Comparison of ENCODE assay signal across 8 mouse cellular contexts in the genomic region with DNA sequence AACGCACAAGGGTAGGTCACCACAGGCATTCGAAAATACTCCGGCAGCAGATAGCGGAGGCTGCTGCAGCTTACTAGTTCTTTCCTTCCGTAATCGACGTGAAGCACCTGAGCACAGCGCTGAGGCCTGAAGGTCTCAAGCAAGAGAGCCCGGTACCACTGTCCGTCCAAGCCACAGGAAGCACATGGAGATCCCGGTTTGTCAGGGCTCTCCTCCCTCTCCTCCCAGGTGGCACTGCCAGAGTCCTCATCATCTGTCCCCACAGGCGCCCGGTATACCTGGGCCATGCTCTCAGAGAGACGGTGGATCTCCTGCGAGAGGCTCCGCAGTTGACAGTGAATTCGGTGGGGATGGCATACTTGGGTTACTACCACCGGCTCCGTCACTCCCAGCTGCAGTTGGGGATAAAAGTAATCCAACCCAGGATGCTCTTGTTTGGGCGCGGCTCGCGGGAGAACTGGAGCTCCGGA. TPM values are rescaled to one million over a fixed set of nuclear protein-coding genes. Genes with fewer than 3 reads are reported as not detected.
DNase-seq lines count a peak whose midpoint lies in the region; ATAC-seq lines count a peak whose summit lies in the region.

No protein-coding gene starts in this region.

- no peak for ATAC-seq in liver, embryonic 11.5 days (replicated peaks; ENCODE audit: low FRiP score)
- ATAC-seq in forebrain, embryonic 14.5 days, result 0 out of 2 replicates have a peak, but pooled peaks have one; percentile 6
- no peak for ATAC-seq in limb, embryonic 12.5 days (ENCODE audit: insufficient number of reproducible peaks, insufficient read depth, low FRiP score, low TSS enrichment, low read depth)
- peak; percentile 36; the same call in 1 of the 2 replicates for ATAC-seq in neural tube, embryonic 14.5 days (ENCODE audit: low read depth)

- 27% methylated on average over 24 of the region's 24 CpGs for WGBS in liver, embryonic 11.5 days
- WGBS in forebrain, embryonic 14.5 days, result 26% methylated on average over 24 of the region's 24 CpGs
- WGBS in limb, embryonic 12.5 days, result 18% methylated on average over 24 of the region's 24 CpGs
- 20% methylated on average over 24 of the region's 24 CpGs for WGBS in neural tube, embryonic 14.5 days

- no peak overlapping the region for H3K9ac ChIP-seq in liver, embryonic 11.5 days (ENCODE audit: low read depth, low read length)
- H3K9ac ChIP-seq in forebrain, embryonic 14.5 days (ENCODE audit: low read length), result peak overlapping the region; percentile 56
- H3K9ac ChIP-seq in limb, embryonic 12.5 days (replicated peaks), result peak overlapping the region; percentile 51; the same call in 1 of the 2 replicates
- no peak overlapping the region for H3K9ac ChIP-seq in neural tube, embryonic 14.5 days (replicated peaks; ENCODE audit: low read depth, low read length)

- DNase-seq in liver, embryonic 11.5 days (ENCODE audit: low spot score), result peak; percentile 35
- no peak for DNase-seq in liver
- no peak for DNase-seq in forebrain, embryonic 14.5 days (ENCODE audit: low spot score)
- no peak for DNase-seq in thymus, postnatal 4 days
- no peak for DNase-seq in adrenal gland, adult 2 months
- no peak for DNase-seq in cerebellum, adult 11 months

- H3K4me1 ChIP-seq in liver, embryonic 11.5 days (replicated peaks; ENCODE audit: control insufficient read depth, insufficient read depth, low read length), result no peaks in the 10 kb centered on the region; the same call in 1 of the 2 replicates
- H3K4me1 ChIP-seq in forebrain, embryonic 14.5 days (ENCODE audit: control insufficient read depth, insufficient read depth, low read length), result peaks cover 6% of the 10 kb centered on the region; the same call in 1 of the 2 replicates
- H3K4me1 ChIP-seq in limb, embryonic 12.5 days (replicated peaks), result peaks cover 15% of the 10 kb centered on the region
- H3K4me1 ChIP-seq in neural tube, embryonic 14.5 days (ENCODE audit: control insufficient read depth, insufficient read depth, low read length), result peaks cover 6% of the 10 kb centered on the region; the same call in 1 of the 2 replicates

- peaks cover 45% of the 10 kb centered on the region for H3K27me3 ChIP-seq in liver, embryonic 11.5 days (replicated peaks; ENCODE audit: control insufficient read depth, insufficient read depth, low read length)
- peaks cover 28% of the 10 kb centered on the region for H3K27me3 ChIP-seq in forebrain, embryonic 14.5 days (replicated peaks; ENCODE audit: control insufficient read depth, insufficient read depth, low read length)
- H3K27me3 ChIP-seq in limb, embryonic 12.5 days, result peaks cover 54% of the 10 kb centered on the region
- H3K27me3 ChIP-seq in neural tube, embryonic 14.5 days (ENCODE audit: control insufficient read depth, insufficient read depth, low read length), result peaks cover 15% of the 10 kb centered on the region; the same call in 1 of the 2 replicates

- no peak overlapping the region for H3K27ac ChIP-seq in liver, embryonic 11.5 days (ENCODE audit: low read depth, low read length)
- H3K27ac ChIP-seq in forebrain, embryonic 14.5 days (ENCODE audit: low read depth, low read length), result no peak overlapping the region
- no peak overlapping the region for H3K27ac ChIP-seq in limb, embryonic 12.5 days
- no peak overlapping the region for H3K27ac ChIP-seq in neural tube, embryonic 14.5 days (ENCODE audit: low read depth, low read length)

- peak overlapping the region; percentile 68 for H3K4me2 ChIP-seq in liver, embryonic 11.5 days
- peak overlapping the region; percentile 84 for H3K4me2 ChIP-seq in forebrain, embryonic 14.5 days (ENCODE audit: low read length)
- peak overlapping the region; percentile 84 for H3K4me2 ChIP-seq in limb, embryonic 12.5 days
- H3K4me2 ChIP-seq in neural tube, embryonic 14.5 days (ENCODE audit: low read depth, low read length), result peak overlapping the region; percentile 84

- H3K9me3 ChIP-seq in liver, embryonic 11.5 days (ENCODE audit: control insufficient read depth, low read length), result no peaks in the 10 kb centered on the region
- no peaks in the 10 kb centered on the region for H3K9me3 ChIP-seq in forebrain, embryonic 14.5 days (replicated peaks; ENCODE audit: control insufficient read depth, low read length)
- peaks cover 7% of the 10 kb centered on the region; the same call in 1 of the 2 replicates for H3K9me3 ChIP-seq in limb, embryonic 12.5 days
- no peaks in the 10 kb centered on the region; the same call in 1 of the 2 replicates for H3K9me3 ChIP-seq in neural tube, embryonic 14.5 days (ENCODE audit: control insufficient read depth, low read length)

- peak overlapping the region; percentile 34 for H3K4me3 ChIP-seq in liver, embryonic 11.5 days (ENCODE audit: low read depth, low read length)
- H3K4me3 ChIP-seq in forebrain, embryonic 14.5 days (ENCODE audit: low read depth, low read length), result peak overlapping the region; percentile 40
- peak overlapping the region; percentile 46 for H3K4me3 ChIP-seq in limb, embryonic 12.5 days (replicated peaks)
- peak overlapping the region; percentile 44 for H3K4me3 ChIP-seq in neural tube, embryonic 14.5 days (ENCODE audit: low read depth, low read length)

- H3K36me3 ChIP-seq in liver, embryonic 11.5 days (ENCODE audit: control insufficient read depth, insufficient read depth, low read length), result no peaks in the 10 kb centered on the region
- H3K36me3 ChIP-seq in forebrain, embryonic 14.5 days (ENCODE audit: control insufficient read depth, insufficient read depth, low read length), result no peaks in the 10 kb centered on the region
- H3K36me3 ChIP-seq in limb, embryonic 12.5 days, result no peaks in the 10 kb centered on the region
- H3K36me3 ChIP-seq in neural tube, embryonic 14.5 days (ENCODE audit: control insufficient read depth, insufficient read depth, low read length), result no peaks in the 10 kb centered on the region

RNA-seq across cellular contexts. Expression of a gene that starts 1.0 kb away (rescaled TPM):
- polyA plus RNA-seq in liver, embryonic 11.5 days (2014; fragmentation: Nextera tagmentation; extraction: Ambion mirVana), result 0.15 TPM in 1 of 2 replicates, not detected in the other
- 0.11 and 0.16 TPM in 2 replicates for polyA plus RNA-seq in forebrain, embryonic 14.5 days (2014; fragmentation: Nextera tagmentation; extraction: Ambion mirVana)
- polyA plus RNA-seq in limb, embryonic 12.5 days (2016; fragmentation: Nextera tagmentation; extraction: Ambion mirVana), result 0.04 TPM in 1 of 2 replicates, not detected in the other
- 0.24 and 0.85 TPM in 2 replicates for polyA plus RNA-seq in neural tube, embryonic 14.5 days (2014; fragmentation: Nextera tagmentation; extraction: Ambion mirVana)
- not detected for total RNA-seq in adrenal gland, adult 2 months (2021)
- not detected in 2 replicates for polyA plus RNA-seq in adrenal gland, adult 2 months (2012; rRNA removed)

RNA-seq across cellular contexts. Expression of a gene that starts 38.0 kb away (rescaled TPM):
- 4.4 and 6.0 TPM in 2 replicates for polyA plus RNA-seq in liver, embryonic 11.5 days (2014; fragmentation: Nextera tagmentation; extraction: Ambion mirVana)
- 31.6 and 46.1 TPM in 2 replicates for polyA plus RNA-seq in forebrain, embryonic 14.5 days (2014; fragmentation: Nextera tagmentation; extraction: Ambion mirVana)
- 49.3 and 55.9 TPM in 2 replicates for polyA plus RNA-seq in limb, embryonic 12.5 days (2016; fragmentation: Nextera tagmentation; extraction: Ambion mirVana)
- polyA plus RNA-seq in neural tube, embryonic 14.5 days (2014; fragmentation: Nextera tagmentation; extraction: Ambion mirVana), result 78.8 and 98.4 TPM in 2 replicates
- 1 to 10 TPM; 2.1 to 2.2 TPM for total RNA-seq in adrenal gland, adult 2 months (2021)
- polyA plus RNA-seq in adrenal gland, adult 2 months (2012; rRNA removed), result 2.1 and 3.8 TPM in 2 replicates

RNA-seq across cellular contexts. Expression of a gene that starts 38.2 kb away (rescaled TPM):
- 4.1 and 4.2 TPM in 2 replicates for polyA plus RNA-seq in liver, embryonic 11.5 days (2014; fragmentation: Nextera tagmentation; extraction: Ambion mirVana)
- 16.0 and 16.5 TPM in 2 replicates for polyA plus RNA-seq in forebrain, embryonic 14.5 days (2014; fragmentation: Nextera tagmentation; extraction: Ambion mirVana)
- polyA plus RNA-seq in limb, embryonic 12.5 days (2016; fragmentation: Nextera tagmentation; extraction: Ambion mirVana), result 29.1 and 30.5 TPM in 2 replicates
- polyA plus RNA-seq in neural tube, embryonic 14.5 days (2014; fragmentation: Nextera tagmentation; extraction: Ambion mirVana), result 4.3 and 8.1 TPM in 2 replicates
- 1 to 10 TPM; 2.0 to 2.2 TPM for total RNA-seq in adrenal gland, adult 2 months (2021)
- 0.26 and 0.27 TPM in 2 replicates for polyA plus RNA-seq in adrenal gland, adult 2 months (2012; rRNA removed)

Comparison
In these comparisons a context has a peak if more than half of its experiments do, and no peak if none do; other contexts are left out.
1. ATAC-seq: peak in forebrain, embryonic 14.5 days (single experiment) and neural tube, embryonic 14.5 days (single experiment); none in liver, embryonic 11.5 days (single experiment) and limb, embryonic 12.5 days (single experiment).
2. H3K9ac ChIP-seq: peak in forebrain, embryonic 14.5 days (single experiment) and limb, embryonic 12.5 days (single experiment); none in liver, embryonic 11.5 days (single experiment) and neural tube, embryonic 14.5 days (single experiment).
3. Peak in every context shown above with its lines, with median percentiles within 50 percentile points of each other: H3K4me2 ChIP-seq and H3K4me3 ChIP-seq.